Mouse (Mus musculus) cerebellum, postnatal 10 days (tissue): Measurements from ENCODE around the gene Nrgn.

Experiments
- DNase-seq, 2 experiments: peaks; one replicate each; pipeline ENCODE4 v3.0.0; 2021; ENCODE audit warnings: mixed read lengths in 2 of 2

The Nrgn gene

GRCm38 (mm10) chr9:37527396-37528224 is 25.1 kb downstream of the Nrgn start, which contains the start of gene Esam:
Gene Esam, plus strand, starts transcription at chr9:37528078.
- DNase-seq = peak; percentile 21 to 47

- peak in 1 of 2 experiments; percentile 17 for DNase-seq
These were observed 26.0 kb downstream of the Nrgn start for GRCm38 (mm10) chr9:37526443-37527395.

DNA sequence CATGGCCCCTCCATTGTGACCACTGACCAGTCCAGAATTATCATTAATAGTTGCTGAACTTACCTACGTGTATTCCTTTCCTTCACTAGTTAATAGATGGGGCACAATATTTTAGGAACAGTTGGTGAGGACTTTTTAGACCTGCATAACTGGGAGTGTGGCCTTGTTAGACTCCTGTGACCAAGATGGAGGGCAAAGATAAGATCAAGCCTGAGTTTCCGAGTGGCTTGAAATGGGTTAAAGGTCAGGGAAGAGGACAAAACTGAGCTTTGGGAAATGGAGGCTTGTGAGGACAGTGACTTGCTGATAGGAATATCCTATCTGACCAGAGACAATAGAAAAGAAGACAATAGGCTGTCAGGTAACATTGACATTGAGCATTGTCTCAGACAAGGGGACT is 27.2 kb downstream of the Nrgn start:
- DNase-seq = no peak

- DNase-seq = no peak
These were observed 32.7 kb downstream of the Nrgn start for GRCm38 (mm10) chr9:37519995-37520394.

GRCm38 (mm10) chr9:37518991-37519390 is 33.7 kb downstream of the Nrgn start:
- DNase-seq = peak in 1 of 2 experiments; percentile 17

DNA sequence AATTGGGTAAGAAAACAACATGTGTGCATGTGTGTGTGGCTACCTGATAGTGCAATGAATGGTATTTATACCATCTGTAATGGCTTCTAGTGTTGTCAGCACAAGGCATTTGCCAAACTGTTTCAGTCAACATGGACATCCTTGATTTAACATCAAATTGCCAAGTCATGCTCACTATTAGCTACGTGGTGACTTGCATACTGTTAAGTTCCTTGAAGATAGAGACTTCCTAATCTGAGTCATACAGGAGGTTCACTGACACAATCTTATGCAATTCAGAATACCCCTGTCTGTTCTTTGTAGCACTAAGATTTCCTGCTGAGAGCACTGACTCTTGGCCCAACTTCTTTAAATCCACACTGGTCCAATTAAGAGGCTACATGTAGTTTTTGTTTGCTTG is 35.2 kb downstream of the Nrgn start:
- no peak for DNase-seq

DNA sequence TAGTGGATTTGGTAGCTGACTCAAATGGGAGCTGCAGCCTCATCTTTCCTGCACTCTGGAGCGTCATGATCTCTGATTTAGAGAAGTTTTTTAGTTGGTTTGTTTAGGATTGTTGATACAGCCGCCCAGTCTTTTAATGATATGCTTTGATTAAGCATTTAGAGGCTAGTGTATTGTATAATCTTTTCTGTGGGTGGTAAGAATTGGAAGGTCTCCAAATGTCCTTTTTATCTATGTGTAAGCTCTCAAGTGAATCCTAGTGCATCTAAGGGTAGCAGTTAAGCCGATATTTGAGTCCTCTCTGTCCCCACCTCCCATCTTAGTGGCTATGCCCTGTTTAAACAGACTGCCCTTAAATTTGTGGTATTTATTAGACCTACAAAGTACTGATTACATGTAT is 38.2 kb downstream of the Nrgn start:
- DNase-seq = no peak

GRCm38 (mm10) chr9:37512097-37512496 is 40.6 kb downstream of the Nrgn start:
- no peak for DNase-seq

DNA sequence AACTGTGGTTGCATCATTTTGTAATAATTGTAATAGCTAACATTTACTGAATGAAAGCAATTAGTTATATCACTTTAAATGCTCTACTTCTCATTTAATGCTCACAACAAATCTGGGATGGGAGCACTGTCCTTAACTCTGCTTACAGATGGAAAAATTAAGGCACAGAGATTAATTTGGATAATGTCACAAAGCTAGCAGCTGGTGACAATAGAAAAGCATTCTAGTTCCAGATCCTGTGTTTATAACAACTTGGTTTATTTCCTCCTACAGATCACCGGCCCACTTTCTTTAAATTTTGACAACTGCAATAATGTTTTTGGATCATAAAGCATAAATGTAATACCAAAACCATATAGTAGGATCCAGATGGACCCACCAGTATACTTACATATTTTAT is 46.7 kb downstream of the Nrgn start:
- no peak for DNase-seq

DNA sequence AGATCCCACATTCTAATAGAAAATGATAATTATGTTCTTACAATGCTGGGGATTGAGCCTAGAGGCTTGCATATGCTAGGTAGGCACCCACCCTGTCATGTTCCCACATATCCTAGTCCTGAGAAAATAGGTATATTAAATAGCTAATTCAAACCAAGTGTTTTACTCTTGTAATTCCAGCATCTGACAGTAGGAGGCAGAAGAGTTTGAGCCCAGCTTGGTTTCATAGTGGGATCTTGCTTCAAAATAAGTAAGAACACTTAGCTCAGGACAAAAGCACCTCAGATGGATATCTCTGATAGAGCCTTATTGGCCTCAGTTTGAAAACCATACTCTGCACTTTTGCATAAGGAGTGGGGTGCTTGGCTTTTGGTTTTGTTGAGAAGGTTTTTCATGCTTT is 48.4 kb downstream of the Nrgn start:
- no peak for DNase-seq

GRCm38 (mm10) chr9:37501170-37501569 is 51.5 kb downstream of the Nrgn start:
- no peak for DNase-seq

DNA sequence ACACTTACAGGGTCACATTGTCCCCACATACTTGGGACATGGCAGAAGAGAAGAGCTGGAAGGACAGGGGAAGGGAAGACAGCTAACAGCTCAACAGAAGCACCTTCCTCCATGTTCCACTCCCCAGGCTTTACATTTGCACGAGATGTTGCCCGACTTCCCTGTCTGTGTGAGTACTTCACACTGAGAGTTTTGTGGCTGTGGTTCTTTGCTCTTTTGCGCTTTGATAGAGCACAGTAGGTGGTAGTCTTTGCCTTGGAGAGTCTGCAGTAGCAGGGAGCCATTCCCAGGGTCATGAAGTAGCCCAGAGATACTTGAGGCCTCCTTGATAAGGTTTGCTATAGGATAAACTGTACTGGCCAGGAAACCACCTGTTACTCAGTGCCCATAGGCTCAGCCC is 52.5 kb downstream of the Nrgn start:
- no peak for DNase-seq

GRCm38 (mm10) chr9:37496325-37496724 is 56.4 kb downstream of the Nrgn start:
- no peak for DNase-seq

- no peak for DNase-seq
These were observed 56.9 kb downstream of the Nrgn start for GRCm38 (mm10) chr9:37495761-37496160.
